Mouse (Mus musculus) fat pad, adult 2 months (tissue): Measurements from ENCODE around the gene Gm45234.

Experiments used
- DNase-seq: peaks from one replicate; pipeline ENCODE4 v3.0.0-alpha.2; 2011; ENCODE audit warnings: low read depth, low spot score; ENCODE audit errors: extremely low read depth

The Gm45234 gene

GRCm38 (mm10) chr6:124712918-124713317 lies 42.9 kb downstream of the Gm45234 start:
- no peak for DNase-seq

GRCm38 (mm10) chr6:124711824-124712782 lies 43.7 kb downstream of the Gm45234 start, which contains the start of the genes Emg1 and Phb2:
TSS of gene Emg1 (minus strand) at chr6:124712178.
TSS of gene Phb2 (plus strand) at chr6:124712336.
- peak; percentile 77 for DNase-seq

GRCm38 (mm10) chr6:124708289-124708889 lies 47.4 kb downstream of the Gm45234 start:
- DNase-seq = no peak

- DNase-seq = no peak
Observed at GRCm38 (mm10) chr6:124706061-124706627, 49.7 kb downstream of the Gm45234 start.

GRCm38 (mm10) chr6:124704417-124704816 lies 51.4 kb downstream of the Gm45234 start:
- no peak for DNase-seq

GRCm38 (mm10) chr6:124703789-124704188 lies 52.0 kb downstream of the Gm45234 start:
- DNase-seq = no peak

GRCm38 (mm10) chr6:124702784-124703103 lies 53.1 kb downstream of the Gm45234 start:
- no peak for DNase-seq

- no peak for DNase-seq
Observed at GRCm38 (mm10) chr6:124702102-124702783, 53.6 kb downstream of the Gm45234 start.

- DNase-seq = no peak
Observed at GRCm38 (mm10) chr6:124701338-124701737, 54.5 kb downstream of the Gm45234 start.

GRCm38 (mm10) chr6:124699962-124700610 lies 55.7 kb downstream of the Gm45234 start:
- DNase-seq = peak; percentile 73

- DNase-seq = no peak
Observed at GRCm38 (mm10) chr6:124699366-124699765, 56.5 kb downstream of the Gm45234 start.

GRCm38 (mm10) chr6:124698751-124699150 lies 57.1 kb downstream of the Gm45234 start:
- no peak for DNase-seq

GRCm38 (mm10) chr6:124696441-124697150 lies 59.2 kb downstream of the Gm45234 start:
- DNase-seq = no peak

- DNase-seq = no peak
Observed at GRCm38 (mm10) chr6:124694166-124694955, 61.5 kb downstream of the Gm45234 start.

GRCm38 (mm10) chr6:124693243-124693981 lies 62.4 kb downstream of the Gm45234 start:
- no peak for DNase-seq

- DNase-seq = no peak
Observed at GRCm38 (mm10) chr6:124690517-124690916, 65.3 kb downstream of the Gm45234 start.
